Mouse (Mus musculus): ENCODE data around the gene Gm3327.
"Not testable (repeated sequence)": the region's sequence is repeated elsewhere in the genome, so short reads cannot be mapped to it uniquely, and the experiment has no call there.

Gene Gm3327

GRCm38 (mm10) chr14:44123551-44123950, at the start of gene Gm3327:
TSS of gene Gm3327 (plus strand) at chr14:44123851.
- POLR2A ChIA-PET, CTCF ChIA-PET: not testable (repeated sequence)

DNA sequence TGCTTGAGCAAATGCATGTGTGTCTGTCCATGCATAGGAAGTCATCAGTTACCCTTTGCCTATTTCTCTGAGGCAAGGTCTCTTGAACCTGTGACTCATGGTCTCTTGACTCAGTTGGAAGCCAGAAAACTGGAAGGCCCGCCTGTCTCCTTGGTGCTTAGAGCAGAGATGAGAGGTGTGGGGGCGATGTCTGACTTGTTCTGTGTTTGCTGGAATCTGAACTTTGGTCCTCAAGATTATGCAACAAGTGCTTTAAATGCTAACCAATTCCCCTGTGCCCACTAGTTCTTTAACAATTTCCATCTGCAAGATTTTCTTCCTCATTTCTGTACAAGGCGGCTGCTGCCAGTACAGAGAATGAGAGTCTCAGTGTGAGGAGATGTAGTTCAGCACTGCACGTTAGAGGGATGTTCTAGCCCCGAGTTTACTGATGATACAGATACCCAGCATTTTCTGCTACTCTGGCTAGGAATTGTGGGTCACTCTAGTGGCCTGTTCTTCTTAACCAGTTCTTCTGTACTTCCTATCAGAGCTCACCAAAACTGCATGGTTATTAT, 45.8 kb upstream of the Gm3327 start:
- POLR2A ChIA-PET, CTCF ChIA-PET: not testable (repeated sequence)

DNA sequence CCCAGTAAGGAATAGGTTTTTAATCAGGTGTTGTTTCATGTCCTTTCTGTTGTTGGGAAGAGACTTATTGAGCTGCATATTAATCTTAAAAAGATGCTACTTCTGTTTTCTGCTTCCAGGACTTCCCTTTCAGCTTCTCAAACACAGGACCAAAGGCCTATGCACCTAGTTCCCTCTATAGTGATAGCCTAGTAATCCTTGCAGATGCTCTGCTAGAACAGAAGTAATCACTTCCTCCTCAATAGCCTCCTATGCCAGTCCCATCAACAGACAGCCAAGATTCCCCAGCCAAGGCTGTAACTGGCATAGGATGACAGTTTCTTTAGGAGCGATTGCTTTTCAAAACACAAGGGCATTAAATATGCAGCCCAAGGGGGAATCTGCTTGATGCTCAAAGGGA, 37.1 kb upstream of the Gm3327 start:
- POLR2A ChIA-PET, CTCF ChIA-PET: not testable (repeated sequence)

DNA sequence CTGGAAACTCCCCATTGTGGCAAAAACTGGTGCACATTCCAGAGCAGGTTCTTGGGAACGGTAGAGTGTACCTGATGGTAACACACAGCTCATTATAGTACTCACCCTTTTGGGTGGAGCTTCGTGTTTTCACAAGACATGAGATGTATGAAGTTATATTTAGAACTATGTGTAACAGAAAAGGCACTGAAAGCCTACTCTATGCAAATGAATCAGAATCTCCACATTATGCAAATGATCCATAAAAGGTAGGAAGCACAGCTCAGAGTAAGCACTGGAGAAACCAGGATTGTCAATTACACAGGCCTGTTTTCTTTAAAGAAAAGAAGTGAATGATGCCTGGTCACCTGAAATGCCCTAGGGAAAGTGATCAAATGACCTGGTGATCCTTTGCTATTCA, 36.1 kb upstream of the Gm3327 start:
- POLR2A ChIA-PET, CTCF ChIA-PET: not testable (repeated sequence)

GRCm38 (mm10) chr14:44091524-44091923, 32.1 kb upstream of the Gm3327 start:
- CTCF ChIA-PET = not testable (repeated sequence)

DNA sequence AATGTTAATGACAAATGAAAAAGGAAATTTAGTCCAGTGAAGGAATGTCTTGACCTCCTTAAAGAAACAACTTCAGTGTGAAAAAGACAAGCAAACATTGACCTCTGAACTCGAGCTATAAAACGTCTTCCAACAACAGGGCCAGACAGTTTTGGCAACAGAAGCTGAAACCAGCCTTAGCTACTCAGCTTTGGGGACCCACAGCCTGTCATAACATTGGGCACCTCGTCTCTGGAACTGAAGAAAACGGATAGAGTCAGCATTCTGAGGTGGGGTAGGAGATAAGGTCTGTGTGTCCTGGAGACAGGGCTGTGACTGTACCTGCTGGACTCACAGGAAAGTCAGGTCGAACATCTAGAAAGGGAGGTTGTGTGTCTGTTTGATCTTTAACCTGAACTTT, 29.2 kb upstream of the Gm3327 start:
- POLR2A ChIA-PET, CTCF ChIA-PET: not testable (repeated sequence)

More at GRCm38 (mm10) chr14:44091524-44091923, 32.1 kb upstream of the Gm3327 start:
- POLR2A ChIA-PET = not testable (repeated sequence)

DNA sequence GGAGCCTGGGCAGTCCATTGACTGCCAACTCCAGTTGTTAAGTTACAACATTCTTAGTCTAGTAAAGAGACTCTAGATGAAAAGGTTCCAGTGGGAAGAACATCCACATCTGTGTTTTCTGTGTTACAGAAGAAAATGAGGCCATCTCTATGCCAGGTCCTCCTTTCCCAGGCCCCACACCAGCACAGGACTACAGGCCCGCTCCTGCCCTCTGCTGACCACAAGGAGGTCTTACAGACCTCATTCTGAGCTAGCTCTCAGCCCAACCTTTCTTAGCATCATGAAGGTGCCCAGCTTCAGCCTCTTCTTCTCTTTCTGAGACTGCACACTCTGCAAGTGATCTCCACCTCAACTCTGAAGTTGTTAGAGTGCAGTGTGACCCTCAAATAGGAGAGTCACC, 23.6 kb upstream of the Gm3327 start:
- POLR2A ChIA-PET, CTCF ChIA-PET: not testable (repeated sequence)

DNA sequence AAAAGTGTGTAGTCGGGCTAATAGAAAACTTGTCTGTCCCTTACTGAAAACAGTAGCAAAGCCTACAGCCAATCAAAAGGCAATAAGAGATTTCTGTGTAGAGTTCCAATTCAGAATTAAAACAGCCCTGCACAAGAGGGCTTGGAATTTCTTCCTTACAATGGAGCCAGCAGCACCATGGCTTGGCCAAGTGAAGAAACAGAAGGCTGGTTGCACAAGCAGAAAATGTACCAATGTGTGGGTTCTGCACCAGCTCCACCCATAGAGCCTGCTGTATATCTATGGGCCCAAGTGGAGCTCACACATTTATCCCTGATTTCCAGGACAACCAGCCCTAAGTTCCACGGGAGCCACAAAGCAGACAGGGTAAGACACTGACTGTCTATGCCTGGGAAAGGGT, 21.3 kb upstream of the Gm3327 start, which contains the start of gene Ear2:
Ear2 (plus strand) TSS at position 301 of the 400 bp plus-strand sequence.
- POLR2A ChIA-PET, CTCF ChIA-PET: not testable (repeated sequence)

GRCm38 (mm10) chr14:44110981-44111380, 12.7 kb upstream of the Gm3327 start:
- ChIA-PET POLR2A (no interaction called here), CTCF (no interaction called here)

Data from embryonic stem cell, embryonic (primary cell).